Mouse (Mus musculus) gastrocnemius, adult 18-20 months (tissue): ENCODE measurements around the gene Cdh9. TPM values are rescaled to one million over a fixed set of nuclear protein-coding genes. Genes with fewer than 3 reads are reported as not detected.

Experiments
- DNase-seq: peaks from one replicate; pipeline ENCODE4 v3.0.0; 2021; ENCODE audit warnings: low spot score
- long read RNA-seq, 2 experiments: library from polyadenylated mRNA; stranded (forward); transcript quantifications; one replicate each; pipeline ENCODE4 v2.0.0; 2021
- total RNA-seq, 2 experiments: library from RNA; stranded (reverse); gene quantifications; 2 replicates each; pipeline ENCODE4 v1.2.3; 2021

Gene Cdh9
- not detected for total RNA-seq
- long read RNA-seq, experiment 1 = 0 reads
- long read RNA-seq, experiment 2 = 0 reads

DNA sequence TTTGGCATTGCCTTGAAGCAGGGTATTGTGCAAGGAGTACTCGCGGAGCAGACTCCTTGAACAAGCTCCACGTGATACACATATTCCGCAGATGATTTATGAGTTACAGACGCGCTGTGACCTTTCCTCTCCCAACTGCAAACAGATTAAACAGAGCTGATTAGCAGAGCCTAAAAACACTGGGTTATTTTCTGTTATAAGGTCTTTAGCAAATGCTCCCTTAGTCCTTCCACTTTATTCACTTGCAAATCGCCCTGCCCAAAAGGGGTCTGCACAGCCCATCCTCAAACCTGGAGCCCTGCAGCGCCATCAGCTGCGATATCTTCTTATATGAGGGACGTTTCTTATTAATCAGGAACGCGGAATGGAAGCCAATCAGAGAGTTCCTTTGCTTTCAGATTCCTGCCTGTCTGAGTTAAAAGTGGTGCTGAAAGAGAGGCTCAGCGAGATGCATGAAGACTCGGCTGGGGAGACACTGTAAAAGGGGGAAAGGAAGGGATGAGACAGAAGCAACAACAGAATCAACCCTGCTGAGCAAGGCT, at the start of gene Cdh9:
Cdh9 (plus strand) TSS at position 287 of the 542 bp plus-strand sequence.
- DNase-seq = no peak

DNA sequence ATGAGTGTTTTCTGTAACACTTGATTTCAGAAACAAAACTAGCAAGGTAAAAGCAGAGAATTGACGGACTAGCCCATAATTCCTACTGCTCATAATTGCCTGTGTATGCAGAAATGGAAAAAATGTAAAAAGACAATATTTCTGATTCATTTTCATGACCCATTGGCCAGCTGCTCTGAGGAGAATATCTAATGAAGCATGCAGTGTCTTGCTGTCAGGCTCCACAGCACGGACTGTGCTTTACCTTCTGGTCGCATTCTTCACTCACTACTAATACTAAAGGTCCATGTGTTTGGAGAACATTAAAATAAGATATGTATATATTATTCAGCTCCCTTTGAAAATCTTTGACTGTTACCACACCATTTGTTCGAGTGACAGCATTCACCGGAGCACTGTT, 49.5 kb upstream of the Cdh9 start:
- no peak for DNase-seq

DNA sequence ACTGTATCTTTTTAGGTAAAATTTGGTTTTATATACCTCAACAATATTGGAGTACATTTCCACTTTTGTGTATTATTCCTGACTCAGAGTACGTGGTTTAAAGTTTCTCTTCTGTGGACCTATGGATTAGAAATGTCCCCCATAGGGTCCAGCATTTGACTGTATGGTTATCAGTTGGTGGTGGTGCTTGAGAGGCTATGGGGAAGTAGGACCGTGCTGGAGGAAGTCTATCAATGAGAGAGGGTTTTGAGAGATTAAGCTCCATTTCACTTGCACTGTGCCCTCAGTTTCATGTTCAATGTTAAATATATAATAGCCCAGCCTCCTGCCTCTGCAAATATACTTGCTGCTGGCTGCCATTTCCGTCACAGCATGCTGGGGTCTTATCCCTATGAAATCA, 28.7 kb upstream of the Cdh9 start:
- no peak for DNase-seq

DNA sequence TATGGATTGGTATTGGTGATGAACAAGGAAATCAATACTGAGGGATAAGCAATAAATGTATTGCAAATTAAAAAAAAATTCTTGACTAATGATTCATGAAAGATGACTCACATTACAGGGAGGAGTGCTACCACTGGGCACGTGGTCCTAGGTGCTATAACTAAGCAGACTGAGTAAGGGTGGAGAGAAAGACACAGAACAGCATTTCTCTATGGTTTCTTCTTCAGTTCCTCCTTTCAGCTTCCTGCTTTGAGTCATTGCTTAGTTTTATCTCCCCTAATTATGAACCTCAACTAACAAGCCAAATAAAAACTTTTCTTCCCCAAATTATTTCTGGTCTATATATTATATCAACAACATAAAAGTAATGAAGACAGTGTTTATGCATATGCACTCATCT, 26.2 kb upstream of the Cdh9 start:
- DNase-seq = no peak

DNA sequence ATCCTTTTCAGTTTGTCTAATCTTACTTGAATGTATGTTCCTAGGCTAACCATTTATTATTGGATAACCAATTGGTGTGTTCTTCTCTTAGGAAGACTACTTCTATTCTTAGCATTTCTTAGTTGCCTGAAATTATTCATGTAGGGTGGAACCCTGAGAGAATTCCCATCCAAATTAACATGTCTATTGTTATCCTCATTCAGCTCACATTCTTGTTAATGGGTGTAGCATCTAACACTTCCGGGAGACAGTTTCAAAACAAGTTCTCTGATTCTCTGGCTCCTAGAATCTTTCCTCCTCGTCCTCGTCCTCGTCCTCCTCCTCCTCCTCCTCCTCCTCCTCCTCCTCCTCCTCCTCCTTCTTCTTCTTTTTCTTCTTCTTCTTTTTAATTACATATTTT, 10.5 kb downstream of the Cdh9 start:
- no peak for DNase-seq

DNA sequence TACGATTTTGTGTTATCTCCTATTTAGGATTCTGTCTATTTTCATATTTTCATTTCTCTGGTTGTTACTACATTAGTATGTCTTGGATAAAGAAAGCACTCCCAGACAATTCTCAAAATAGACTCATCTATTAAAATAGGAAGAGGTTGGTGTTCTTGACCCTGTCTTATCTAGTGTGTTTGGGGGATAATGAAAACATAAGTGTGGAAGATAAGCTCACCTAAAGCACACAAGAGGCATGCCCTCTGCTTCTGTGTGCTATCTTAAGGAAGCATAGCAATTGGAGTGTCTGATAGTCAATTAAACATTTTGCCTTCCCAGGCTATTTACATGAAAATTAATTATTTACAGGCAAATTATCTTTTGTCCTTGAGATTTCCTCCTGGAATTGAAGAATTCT, 18.1 kb downstream of the Cdh9 start:
- no peak for DNase-seq

DNA sequence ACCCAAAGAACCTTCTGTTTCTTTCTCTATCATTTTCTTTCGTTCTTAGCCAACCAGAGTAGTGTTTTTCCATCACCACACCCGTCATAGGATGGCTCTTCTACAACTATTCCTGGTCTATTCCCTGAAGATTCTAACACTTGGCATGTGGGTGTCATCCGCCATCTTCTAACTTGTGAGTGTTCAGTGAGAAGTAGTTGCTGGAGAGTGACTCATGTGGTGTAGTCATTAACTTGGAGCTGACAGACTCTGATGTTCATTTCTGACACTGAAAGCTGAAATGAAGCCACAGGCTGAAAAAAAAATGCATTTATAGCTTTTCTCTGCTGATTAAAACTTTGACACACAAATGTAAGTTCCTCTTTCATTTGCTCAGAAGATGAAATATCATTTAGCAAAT, 34.7 kb downstream of the Cdh9 start:
- DNase-seq = peak; percentile 1

DNA sequence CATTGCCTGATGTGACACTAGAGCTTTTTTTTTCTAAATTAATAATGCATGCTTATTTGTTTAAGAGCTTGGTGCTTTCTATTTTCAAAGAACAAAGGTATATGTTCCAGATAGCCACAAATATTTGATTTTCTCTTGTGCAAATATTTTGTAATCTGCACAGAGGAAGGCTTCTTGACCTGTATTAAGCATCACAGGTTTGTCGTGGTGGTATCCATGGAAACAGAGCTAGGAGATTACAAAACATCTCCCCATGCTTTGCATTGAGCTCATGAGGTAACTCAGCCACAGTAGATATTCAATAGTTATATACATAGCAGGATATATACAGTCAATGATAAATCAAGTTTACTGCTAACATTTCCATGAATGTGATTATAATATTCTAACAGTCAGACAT, 56.0 kb downstream of the Cdh9 start:
- DNase-seq = no peak

DNA sequence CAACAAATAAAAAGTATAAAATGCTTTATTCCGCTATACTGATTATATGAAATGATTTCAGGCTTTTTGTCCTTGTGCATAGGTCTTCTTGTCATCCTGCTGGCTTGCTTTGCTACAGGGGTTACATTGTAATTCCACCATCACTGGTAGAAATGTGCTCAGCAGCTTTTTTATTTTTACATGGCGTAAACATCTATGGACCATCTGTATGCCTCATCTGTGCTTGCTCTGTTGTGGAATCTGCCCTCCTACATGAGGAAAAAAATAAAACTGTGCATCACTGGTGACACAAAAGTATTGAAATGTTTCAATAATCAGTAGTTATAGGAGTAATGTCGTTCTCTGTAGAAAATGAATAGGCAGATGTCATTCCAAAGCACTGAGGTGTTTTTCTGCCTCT, 64.3 kb downstream of the Cdh9 start:
- DNase-seq = no peak

DNA sequence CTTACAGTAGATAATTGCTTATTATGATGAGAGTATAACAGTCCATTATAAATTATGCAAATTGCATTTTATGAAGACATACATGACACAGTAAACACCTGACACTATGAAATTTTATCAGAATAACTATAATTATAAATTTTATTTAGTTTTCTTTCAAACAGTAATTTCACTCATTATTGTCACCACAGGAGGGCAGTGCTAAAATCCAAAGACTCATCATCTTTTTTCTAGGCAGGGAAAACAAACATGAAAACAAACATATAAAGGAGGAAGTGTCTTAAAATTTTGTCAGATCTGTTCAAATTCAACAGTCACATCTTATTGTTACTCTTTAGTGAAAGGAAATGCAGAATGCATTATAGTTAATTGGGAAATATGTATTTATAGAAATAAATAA, 72.7 kb downstream of the Cdh9 start:
- DNase-seq = no peak

DNA sequence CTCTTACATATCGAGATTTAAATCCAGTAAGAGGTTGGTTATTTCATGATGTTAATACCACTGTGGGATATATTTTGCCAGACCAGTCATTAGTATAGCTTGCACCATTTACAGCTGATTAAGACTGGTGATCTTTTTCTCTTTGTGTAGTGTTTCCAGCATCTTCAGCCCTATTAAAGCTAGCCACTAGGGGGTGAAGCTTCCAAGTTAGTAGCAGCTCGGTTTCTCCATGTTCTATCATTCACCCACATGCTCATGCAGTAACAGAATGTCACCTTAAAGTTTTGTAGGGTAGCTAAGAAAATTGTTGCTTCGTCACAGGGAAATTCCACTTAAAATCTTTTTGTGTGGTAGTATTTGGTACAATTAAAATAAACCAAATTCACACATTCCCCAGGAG, 82.2 kb downstream of the Cdh9 start:
- DNase-seq = no peak

DNA sequence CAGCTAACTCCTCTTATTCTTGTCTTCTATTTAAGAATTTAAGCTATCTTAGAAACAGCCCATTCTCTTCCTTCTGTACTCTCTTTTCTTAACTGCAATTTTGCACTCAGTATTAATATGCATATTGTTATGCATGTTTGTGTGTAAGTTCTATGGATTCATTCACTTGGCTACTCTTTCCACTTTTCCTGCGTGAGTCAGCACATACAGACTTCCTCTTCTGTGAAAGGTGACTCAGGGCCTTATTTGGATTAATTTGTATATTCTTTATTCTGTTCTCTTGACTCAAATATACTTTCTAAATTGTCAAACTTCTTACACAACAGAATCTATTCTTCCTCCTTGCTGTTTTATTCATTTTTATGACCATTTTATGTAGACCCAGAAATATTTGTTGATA, 85.5 kb downstream of the Cdh9 start:
- DNase-seq = no peak

DNA sequence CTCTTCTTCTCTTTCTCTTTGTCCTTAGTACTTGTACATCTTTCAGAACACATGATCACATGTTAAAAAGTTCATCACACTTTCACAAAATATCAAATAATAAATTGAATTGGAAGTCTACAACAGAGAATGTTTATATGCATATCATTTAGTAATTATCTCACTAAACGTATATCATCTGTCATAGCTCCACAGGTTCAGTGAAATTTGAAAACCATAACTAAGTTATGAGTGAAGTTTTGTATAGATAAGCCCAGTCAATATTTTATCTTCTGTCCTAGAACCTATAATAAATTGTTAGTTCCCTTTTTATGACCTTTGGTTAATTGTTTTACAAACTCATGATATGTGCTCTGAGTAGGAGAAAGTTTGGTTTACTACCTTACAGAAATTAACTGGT, 106.2 kb downstream of the Cdh9 start:
- DNase-seq = no peak

DNA sequence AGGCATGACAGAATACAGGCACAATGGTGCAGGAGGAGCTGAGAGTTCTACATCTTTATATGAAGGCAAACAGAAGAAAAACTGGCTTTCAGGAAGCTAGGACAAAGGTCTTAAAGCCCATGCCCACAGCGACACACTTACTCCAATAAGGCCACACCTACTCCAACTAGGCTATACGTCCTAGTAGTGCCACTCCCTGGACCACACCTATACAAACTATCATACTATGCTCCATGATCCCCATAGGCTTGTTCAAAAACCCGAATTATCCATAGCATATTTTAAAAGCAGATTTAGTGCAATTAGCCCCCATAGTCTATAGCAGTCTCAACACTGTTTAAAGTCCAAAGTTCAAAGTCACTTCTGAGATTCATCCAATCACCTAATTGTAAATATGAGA, 154.0 kb downstream of the Cdh9 start:
- no peak for DNase-seq

DNA sequence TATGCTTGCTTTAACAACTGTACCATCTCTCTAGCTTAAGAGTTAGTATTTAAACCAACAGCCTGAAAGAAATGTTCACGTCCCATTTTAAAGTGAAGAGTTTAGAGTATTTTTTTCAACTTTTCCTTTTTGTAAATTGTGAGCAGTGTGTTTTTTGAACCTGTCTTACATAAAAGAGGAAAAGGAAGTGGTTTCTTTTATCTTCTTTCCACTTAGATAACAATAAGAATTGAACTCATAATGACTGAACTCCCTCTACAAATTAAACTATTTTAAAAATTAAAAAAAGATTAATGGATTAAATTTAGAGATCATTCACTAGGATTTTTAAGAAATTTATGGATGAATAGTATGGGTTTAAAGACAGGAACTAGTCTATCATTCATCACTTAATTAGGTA, 168.1 kb downstream of the Cdh9 start:
- DNase-seq = no peak
